Mouse (Mus musculus) erythroblast, adult 5-6 weeks (primary cell): ENCODE measurements around the gene Bcl7c. TPM values are rescaled to one million over a fixed set of nuclear protein-coding genes. Genes with fewer than 3 reads are reported as not detected.
"Not testable (repeated sequence)": the region's sequence is repeated elsewhere in the genome, so short reads cannot be mapped to it uniquely, and the experiment has no call there.

Experiments used
- ATAC-seq: replicated peaks from 2 replicates; pipeline ENCODE4 v1.8.0; 2016; ENCODE audit warnings: moderate number of reproducible peaks, mild to moderate bottlenecking, moderate TSS enrichment, inconsistent platforms; ENCODE audit not compliant: poor library complexity, low FRiP score, severe bottlenecking
- total RNA-seq, 2 experiments: library from RNA; stranded (forward) in 1 of 2; stranded (reverse) in 1 of 2; fragments of 150-400 nt in 1 of 2; fragments of 200-764, 138-1000 nt in 1 of 2; gene quantifications; 2 replicates each; pipeline versions ENCODE4 v1.2.3 to v1.2.4; 2015 to 2017; ENCODE audit warnings: low replicate concordance in 2 of 2

Bcl7c gene
- total RNA-seq, 2 experiments from 2014 or later: 3.8 to 41.3 TPM

DNA sequence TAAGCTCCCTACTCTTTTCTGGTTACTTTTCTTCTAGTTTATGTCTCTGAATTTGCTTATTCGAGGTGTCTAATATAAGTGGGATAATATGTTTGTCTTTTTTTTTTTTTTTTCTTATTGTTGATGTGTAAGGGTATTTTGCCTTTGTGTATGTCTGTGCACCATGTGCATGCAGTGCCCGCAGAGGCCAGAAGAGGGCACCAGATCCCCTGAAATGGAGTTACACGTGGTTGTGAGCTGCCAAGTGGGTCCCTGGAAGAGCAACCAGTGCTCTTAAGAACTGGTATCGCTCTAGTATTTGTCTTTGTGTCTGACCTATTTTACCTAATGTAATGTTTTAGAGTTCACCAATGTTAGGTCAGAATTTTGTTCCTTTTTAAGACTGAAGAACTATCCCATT is 51.8 kb downstream of the Bcl7c start:
- peak; percentile 58 for ATAC-seq

DNA sequence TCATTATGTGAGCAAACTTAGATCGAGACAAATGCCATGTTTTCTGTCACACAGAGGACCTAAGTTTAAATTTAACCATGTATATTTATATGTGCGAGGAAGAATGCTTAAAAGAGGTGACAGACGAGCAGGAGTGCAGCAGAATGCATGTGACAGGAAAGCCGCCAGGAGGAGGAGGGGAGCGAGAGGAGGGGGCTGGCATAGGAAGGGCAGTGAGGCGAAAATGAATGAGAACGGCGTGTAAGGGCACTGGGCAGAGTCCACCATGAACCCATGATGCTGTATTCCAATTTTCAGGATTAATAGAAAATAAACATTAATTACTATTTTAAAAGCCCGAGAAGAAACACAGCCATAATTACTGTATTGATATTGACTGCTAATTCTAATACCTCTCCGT is 54.4 kb downstream of the Bcl7c start:
- no peak for ATAC-seq

DNA sequence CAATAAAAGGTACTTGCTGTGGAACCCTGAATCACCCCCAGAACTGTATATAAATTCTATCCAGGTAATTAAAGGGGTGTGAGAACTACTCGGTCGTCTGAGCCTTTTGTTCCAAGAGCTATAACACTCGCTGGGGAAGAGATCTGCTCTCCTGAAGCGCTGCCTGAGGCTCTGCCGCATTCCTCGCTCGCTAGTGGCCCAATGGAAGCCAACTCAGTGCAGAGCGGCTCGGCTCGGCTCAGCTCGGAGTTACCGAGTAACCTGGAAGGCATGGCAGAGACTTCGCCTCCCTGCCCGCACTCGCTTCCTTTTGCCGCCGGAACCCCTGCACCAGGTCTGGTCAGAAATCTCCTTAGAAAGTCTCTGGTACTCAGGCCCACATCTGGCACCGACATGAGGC is 56.7 kb downstream of the Bcl7c start:
- no peak for ATAC-seq

DNA sequence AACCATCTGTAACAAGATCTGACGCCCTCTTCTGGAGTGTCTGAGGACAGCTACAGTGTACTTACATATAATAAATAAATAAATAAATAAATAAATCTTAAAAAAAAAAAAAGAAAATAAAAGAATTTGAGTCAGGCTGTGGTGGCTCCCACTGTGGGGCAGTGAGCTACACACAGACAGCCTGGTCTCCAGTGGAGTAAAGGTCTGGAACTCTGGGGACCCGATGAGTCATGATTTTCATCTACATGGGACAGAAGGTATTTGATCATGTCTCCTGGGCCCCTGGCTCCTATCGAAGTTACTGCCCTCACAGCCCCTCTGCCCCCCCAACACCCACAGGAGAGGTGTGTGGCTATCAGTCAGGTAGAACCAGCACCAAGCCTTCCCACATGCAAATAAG is 57.1 kb downstream of the Bcl7c start:
- no peak for ATAC-seq

DNA sequence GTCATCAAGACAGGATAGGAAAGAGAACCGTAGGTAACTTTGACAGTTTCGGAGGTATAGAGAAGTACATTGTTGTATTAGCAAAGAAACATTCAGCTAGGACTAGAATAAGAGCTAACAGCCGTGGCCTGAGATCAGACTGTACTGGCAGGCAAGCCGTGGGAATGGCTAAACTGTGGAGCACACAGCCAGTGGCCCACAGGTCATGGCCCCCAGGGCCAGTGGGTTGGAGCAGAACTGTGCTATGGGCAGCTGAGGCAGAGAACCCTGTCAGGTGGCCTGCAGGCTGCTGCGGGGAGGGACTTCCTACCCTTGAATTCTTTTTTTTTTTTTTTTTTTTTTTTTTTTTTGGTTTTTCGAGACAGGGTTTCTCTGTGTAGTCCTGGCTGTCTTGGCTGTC is 59.5 kb downstream of the Bcl7c start:
- ATAC-seq: no peak

DNA sequence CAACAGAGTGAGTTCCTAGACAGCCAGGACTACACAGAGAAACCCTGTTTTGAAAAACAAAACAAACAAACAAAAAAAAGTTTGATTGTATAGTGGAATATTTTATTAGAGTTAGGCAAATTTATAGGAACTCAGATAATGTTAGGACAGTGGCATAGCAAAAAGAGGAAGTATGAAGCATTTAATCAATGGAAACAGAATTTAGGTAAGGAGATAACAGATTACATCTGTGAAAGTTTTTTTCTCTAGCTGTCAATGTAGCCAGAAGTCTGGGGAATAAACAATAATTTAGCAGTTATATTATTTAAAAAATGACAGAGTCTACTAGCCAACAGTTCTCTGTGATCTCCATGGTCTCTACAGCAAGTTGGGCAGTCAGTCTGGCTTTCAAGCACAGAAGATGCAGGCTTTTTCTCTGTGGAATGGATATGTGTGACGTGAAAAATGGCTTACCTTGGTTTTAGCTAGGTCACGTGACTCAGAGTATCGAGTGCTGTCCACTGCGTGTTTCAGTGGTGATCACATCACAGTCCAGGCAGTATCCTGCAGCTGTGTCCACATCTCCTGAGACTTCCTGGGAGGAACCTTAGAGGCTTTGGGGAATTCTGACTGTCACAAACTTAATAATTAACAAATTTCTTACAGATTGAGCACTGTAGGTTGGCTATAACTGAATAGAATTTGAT is 60.1 kb downstream of the Bcl7c start:
- no peak for ATAC-seq

DNA sequence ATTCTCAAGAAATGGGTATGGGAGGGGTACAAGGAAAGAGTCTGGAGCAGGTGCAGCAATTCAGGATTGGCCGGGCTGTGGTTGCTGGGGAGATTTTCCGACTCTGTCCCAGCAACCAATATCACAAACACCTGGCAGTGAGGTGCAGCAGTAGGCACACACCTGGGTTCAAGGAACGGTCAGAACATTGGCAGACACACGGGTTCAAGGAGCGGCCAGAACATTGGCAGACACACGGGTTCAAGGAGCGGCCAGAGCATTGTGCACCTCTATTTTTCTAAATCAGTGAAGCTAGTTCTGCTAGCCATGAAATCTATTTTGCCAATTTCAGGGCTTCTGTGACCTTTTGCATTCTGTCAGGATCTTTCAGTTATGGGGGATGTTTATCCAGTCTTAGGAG is 61.2 kb downstream of the Bcl7c start:
- not testable (repeated sequence) for ATAC-seq

DNA sequence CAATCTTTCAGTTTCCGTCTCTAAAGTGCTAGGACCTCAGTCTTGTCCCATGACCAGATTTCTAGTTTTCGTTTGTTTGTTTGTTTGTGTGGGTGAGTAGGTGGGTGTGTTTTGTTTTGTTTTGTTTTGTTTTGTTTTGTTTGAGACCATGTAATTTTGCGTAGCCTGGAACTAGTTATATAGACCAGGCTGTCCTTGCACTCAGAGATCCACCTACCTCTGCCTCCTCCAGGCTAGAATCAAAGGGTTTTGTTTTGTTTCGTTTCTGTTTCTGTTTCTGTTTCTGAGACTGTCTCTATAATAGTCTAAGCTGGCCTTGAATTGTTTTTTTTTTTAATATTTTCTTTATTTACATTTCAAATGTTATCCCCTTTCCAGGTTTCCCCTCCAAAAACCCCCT is 62.4 kb downstream of the Bcl7c start:
- ATAC-seq: no peak

DNA sequence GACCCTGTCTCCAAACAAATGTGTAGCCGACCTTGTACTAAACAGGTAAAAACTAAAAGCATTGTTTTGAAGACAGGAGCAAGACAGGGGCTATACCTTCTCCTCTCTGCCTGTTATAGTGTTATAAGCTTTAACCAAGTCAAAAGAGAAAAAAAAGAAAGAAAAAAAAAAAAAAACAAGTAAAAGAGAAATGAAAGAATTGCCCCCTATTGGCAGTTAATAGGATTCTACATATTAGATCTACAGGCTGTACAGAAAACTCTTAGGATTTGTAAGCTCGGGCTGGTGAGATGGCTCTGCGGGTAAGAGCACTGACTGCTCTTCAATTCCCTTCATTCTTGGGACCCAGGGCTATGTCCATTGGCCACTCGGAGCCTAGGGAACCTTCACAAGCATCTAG is 66.5 kb downstream of the Bcl7c start:
- ATAC-seq: no peak

DNA sequence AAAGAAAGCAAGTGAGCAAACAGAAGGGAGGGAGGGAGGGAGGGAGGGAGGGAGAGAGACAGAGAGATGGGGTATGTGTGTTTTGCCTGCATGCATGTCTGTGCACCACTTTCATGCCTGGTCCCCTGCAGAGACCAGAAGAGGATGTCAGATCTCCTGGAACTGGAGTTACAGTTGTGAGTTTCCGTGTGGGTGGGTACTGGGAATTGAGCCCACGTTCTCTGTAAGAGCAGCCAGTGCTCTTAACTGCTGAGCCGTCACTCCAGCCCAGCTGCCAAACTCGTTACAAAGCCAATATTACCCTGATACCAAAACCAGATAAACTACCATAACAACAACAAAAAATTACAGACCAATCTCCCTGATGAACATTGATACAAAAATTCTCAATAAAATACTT is 67.5 kb downstream of the Bcl7c start:
- no peak for ATAC-seq

DNA sequence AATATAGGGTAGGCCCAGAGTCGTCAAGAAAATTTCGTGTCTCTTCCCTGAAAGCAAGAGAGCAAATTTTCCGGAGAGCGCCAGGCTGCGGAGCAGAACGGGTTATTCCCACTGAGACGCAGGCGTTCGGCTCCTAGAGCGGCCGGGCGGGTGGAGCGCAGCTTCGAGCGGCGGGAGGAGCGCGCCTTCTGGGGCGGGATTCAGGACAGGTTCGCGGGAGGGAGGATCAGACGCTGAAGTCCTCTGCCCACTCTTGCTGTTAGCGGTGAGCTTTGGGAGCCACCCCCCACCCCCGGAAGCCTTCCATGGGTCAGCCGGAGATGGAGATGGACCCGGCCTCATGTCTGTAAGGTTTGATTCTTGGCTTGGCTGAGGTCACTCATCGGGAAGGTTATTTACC is 71.8 kb downstream of the Bcl7c start:
- ATAC-seq: no peak

DNA sequence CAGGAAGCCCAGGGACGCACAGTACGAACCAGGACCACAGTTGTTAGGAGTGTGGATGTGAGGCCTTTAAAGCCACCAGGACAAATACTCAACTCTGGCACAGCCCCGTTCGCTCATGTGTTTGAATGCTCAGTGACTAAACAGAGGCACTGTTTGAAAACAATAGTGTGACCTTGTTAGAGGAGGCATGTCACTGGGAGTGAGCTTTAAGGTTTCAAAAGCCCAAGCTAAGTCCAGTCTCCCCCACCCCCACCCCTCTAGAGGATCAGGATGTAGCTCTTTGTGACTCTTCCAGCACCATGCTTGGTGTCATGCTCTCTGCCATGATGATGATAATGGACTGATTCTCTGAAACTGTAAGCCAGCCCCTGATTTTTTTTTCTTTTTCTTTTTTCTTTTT is 77.3 kb downstream of the Bcl7c start:
- no peak for ATAC-seq

DNA sequence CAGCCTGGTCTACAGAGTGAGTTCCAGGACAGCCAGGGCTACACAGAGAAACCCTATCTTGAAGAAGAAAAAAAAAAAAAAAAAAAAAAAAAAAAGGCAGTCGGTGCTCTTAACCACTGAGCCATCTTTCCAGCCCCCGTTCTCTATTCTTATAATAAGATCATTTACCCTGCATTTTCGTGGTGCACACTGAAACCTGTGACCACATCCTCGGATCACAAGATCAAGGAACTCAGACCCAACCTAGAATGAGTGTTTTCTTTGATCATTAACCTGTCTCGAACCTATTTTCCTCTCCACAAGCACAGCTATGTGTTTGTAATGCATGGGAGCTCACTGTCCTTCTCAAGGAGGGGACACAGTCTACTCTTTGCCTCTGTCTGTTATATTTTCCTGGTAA is 80.1 kb downstream of the Bcl7c start:
- no peak for ATAC-seq

DNA sequence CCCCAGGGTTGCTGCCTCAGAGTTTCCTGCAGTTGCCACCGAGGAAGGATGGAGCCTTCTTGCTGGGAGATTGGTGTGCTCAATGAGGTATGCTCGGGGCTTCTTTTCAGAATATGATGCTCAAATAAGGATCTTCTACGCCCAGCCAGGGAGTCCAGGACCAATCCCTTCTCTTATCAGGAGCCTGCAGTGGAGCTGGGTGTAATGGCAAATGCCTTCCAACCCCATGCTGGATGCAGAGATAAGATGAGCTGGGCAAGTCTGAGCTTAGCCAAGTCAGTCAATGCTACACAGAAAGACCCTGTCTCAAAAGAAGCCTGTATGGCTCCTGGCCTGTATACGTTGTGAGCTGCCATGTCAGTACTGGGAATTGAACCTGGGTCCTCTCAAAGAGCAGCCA is 82.3 kb downstream of the Bcl7c start:
- peak; percentile 100 for ATAC-seq

DNA sequence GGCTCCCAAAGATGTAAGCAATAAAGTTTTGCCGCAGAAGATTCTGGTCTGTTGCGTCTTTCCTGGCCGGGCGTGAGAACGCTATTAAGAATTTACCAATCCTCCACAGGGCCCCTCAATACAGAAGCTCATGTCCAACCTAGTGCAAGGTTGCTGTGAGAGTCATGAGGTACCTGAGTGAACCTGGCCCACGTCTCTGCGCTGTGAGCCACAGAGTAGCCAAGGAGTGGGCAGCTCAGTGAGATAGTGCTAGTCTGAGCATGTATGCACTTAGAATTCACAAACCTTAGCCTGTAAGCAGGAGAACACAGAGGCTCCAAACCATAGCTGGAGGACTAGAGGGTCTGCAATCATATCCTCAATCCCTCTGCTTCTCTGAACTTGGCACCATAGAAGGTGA is 82.7 kb downstream of the Bcl7c start:
- ATAC-seq: peak; percentile 61

DNA sequence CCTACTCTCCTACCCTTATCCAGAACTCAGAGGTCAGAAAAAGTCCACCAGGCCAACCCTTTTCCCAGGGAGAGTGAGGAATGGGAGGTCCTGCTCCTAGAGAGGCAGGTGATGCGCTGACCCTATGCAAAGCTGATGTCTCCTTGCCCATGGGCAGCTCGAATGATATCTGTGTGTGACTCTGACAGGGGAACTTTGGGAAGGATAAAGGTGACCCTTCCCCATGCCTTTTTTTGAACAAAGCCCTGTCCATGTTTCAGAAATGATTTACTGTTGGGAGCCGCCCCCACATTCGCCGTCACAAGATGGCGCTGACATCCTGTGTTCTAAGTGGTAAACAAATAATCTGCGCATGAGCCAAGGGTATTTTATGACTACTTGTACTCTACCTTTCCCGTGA is 90.3 kb downstream of the Bcl7c start:
- not testable (repeated sequence) for ATAC-seq

DNA sequence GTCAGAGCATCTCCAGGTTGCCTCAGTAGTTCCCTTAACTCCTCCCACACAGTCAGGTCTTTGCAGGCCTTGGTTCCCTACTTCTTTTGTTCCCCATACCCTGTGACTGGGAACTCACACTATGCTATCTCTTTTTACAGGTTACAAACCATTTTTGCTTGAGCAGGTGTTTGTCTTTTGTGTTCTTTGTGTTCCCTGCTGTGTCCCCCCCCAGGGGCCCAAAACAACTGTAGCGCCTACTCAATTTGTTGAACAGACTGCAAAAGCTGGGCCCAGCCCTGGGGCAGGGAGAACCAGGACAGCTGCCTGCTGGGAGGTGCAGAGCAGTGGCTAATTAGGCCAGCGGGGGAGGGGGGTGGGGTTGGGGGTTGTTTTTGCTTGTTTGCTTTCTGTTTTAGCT is 90.8 kb downstream of the Bcl7c start:
- no peak for ATAC-seq

DNA sequence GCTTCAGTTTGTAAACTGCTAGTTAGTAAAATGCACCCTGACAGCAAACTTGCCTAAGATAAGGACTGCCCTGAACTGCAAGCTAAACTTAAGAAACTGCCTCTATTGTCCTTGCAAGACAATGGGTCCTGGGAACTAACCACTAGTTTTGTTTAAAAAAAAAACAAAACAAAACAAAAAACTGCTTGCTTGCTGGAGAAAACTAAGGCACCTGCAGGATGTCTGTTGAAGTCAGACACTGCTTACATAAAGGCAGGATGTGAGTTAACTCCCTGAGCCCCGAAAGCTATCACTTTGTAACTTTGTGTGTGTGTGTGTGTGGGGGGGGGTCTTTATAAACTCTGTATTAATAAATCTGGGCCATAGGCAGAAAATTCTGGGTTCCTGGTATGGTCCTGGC is 91.9 kb downstream of the Bcl7c start:
- ATAC-seq: no peak

DNA sequence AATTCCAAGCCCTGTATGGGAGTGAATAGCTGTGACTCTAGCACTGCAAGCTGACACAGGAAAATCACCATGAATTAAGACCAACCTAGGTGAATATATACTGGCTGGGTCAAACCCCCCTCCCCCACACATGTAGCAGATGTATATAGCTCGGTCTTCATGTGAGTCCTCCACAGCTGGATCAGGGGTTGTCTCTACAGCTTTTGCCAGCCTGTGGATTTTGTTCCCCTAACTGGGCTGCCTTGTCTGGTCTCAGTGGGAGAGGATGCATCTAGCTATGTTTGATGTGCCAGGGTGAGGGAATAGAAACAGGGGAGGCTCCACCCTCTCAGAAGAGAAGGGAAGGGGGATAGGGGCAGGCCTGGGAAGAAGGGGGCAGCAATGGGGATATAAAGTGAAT is 92.4 kb downstream of the Bcl7c start:
- ATAC-seq: no peak

DNA sequence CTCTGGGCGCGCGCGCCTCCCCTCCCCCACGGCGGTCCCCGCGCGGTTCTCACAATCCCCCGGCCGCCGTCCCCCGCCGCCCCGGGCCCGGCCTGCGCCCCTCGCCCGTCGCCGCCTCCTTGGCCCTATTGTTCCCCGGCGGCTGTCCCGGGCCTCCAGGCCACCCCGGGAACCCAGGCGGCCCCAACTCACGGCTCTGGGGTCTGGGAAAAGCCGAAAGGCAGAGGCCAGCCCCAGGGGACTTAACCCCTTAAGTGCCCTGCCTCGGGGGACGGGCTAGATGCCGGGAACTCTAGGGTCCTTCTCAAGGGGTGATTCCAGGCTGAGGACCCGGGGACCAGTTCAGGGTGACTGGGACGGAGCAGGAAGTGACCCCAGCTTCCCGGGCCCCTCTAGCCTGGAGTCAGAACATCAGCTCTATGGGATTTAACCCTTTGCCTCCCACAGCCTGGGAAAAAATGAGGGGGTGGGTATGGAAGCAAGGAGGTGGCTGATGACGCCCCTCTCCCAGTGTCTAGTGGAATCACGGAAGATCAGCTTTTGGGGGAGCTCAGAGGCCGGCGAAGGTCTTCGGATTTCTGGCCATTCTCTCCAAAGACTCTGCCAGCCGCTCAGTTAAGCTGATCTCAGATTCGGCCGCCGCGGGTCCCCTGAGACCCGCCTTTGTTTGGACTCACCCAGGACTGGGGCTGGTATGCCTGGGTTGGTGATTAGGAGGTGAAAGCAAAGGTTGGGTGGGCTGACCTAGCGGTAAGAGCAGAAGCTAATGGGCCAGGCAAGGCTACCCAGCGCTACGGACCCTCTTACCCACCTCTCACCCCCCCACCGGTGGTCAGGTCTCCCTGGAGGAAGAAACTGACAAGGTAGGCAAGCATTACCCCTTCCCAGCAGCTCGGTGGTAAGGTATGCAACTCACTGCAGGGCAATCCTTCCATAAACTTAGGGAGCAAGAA is 93.6 kb downstream of the Bcl7c start, which contains the start of gene Zfp629:
Gene Zfp629, minus strand, starts transcription at position 907 of the 953 bp plus-strand sequence.
- no peak for ATAC-seq

DNA sequence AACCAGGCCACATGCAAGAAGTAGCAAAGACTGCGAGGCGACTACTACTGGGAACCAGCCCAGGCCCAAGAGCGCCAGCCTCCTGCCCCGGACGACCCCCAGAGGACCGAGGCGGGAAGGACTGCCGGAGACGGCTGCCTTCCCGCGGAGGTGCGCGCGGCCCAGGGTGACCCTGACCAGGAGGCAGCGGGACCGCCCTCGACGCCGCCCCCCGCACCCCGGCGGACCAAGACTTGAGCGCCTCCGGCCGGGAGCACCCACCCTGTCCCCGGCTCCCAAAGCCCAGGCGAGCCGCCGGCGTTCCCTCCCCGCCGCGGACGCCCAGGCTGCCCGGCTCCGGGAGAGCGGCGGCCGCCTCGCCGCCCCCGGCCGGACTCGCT is 94.2 kb downstream of the Bcl7c start:
- ATAC-seq: no peak
